Mouse (Mus musculus) myocyte (in vitro differentiated cells): ENCODE results near the gene Snx25.

Experiments used
- CEBPB ChIP-seq: IDR thresholded peaks from 2 replicates; pipeline ENCODE4 v1.6.1; 2011; ENCODE audit warnings: mild to moderate bottlenecking, moderate library complexity; ENCODE audit not compliant: poor library complexity, insufficient read depth, severe bottlenecking
- E2F4 ChIP-seq: IDR thresholded peaks from one replicate; pipeline ENCODE4 v1.6.1; 2011; ENCODE audit warnings: mild to moderate bottlenecking, control low read depth, moderate library complexity; ENCODE audit not compliant: insufficient read depth
- MAX ChIP-seq: IDR thresholded peaks from one replicate; pipeline ENCODE4 v1.6.1; 2011; ENCODE audit warnings: low read depth, mild to moderate bottlenecking, control low read depth
- MYOD1 ChIP-seq, 3 experiments: IDR thresholded peaks; one replicate each; pipeline ENCODE4 v1.6.1; 2011; ENCODE audit warnings: control low read depth in 2 of 3, low read depth in 2 of 3, mild to moderate bottlenecking in 2 of 3, moderate library complexity in 1 of 3; ENCODE audit not compliant: insufficient read length in 2 of 3, control insufficient read depth in 1 of 3
- MYOG ChIP-seq, 3 experiments: IDR thresholded peaks; one replicate each; pipeline ENCODE4 v1.6.1; 2011; ENCODE audit warnings: control low read depth in 2 of 3, low read depth in 2 of 3, mild to moderate bottlenecking in 2 of 3; ENCODE audit not compliant: insufficient read length in 2 of 3, control insufficient read depth in 1 of 3, insufficient read depth in 1 of 3
- POLR2A ChIP-seq: IDR thresholded peaks from one replicate; pipeline ENCODE4 v1.6.1; 2011; ENCODE audit warnings: low read depth, mild to moderate bottlenecking, control low read depth, moderate library complexity; ENCODE audit not compliant: insufficient read length
- POLR2AphosphoS2 ChIP-seq: IDR thresholded peaks from one replicate; pipeline ENCODE4 v1.6.1; 2011; ENCODE audit warnings: low read depth, control low read depth; ENCODE audit not compliant: insufficient read length
- REST ChIP-seq: IDR thresholded peaks from one replicate; pipeline ENCODE4 v1.6.1; 2011; ENCODE audit warnings: mild to moderate bottlenecking, control low read depth, moderate library complexity; ENCODE audit not compliant: insufficient read depth, insufficient read length
- SRF ChIP-seq: IDR thresholded peaks from one replicate; pipeline ENCODE4 v1.6.1; 2011; ENCODE audit warnings: low read depth; ENCODE audit not compliant: control insufficient read depth, insufficient read length
- TCF12 ChIP-seq: IDR thresholded peaks from one replicate; pipeline ENCODE4 v1.6.1; 2011; ENCODE audit warnings: mild to moderate bottlenecking, control low read depth; ENCODE audit not compliant: poor library complexity, insufficient read depth, severe bottlenecking
- TCF3 ChIP-seq: IDR thresholded peaks from one replicate; pipeline ENCODE4 v1.6.1; 2011; ENCODE audit warnings: low read depth, control low read depth; ENCODE audit not compliant: insufficient read length
- USF1 ChIP-seq: IDR thresholded peaks from one replicate; pipeline ENCODE4 v1.6.1; 2011; ENCODE audit warnings: low read depth, mild to moderate bottlenecking, control low read depth, moderate library complexity

DNA sequence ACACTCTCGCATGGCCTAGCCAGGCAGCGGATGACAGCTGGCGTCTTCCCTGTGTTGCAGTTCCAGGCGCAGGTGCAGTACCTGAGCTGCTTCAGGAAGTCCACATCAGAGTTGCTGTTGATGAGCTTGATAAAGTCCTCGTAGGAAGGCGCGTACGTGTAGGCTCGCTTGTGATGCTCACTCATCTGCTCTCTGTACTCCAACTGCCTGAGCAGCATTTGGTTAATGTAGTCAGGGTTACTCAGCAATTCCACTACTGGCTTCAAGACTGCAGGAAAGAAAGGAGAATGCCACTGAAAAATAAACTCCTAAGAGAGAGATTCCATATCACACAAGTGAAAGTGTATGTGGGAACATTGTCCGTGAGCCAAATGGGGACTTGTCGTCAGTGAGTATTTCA lies 48.5 kb downstream of the Snx25 start:
- TF ChIP-seq MAX (no peak), POLR2A (no peak), MYOD1 (IDR thresholded peaks at IDR 0.05; ENCODE audit: control insufficient read depth in 1 of 3, insufficient read length in 2 of 3, low read depth in 2 of 3) (no peak), SRF (no peak), USF1 (no peak), E2F4 (no peak), POLR2AphosphoS2 (no peak), CEBPB (no peak), TCF12 (no peak), MYOG (IDR thresholded peaks at IDR 0.05; ENCODE audit: control insufficient read depth in 1 of 3, insufficient read depth in 1 of 3, insufficient read length in 2 of 3, low read depth in 2 of 3) (no peak), REST (no peak), TCF3 (no peak)
